Mouse (Mus musculus): Measurements from ENCODE around the gene Iqsec3. TPM values are rescaled to one million over a fixed set of nuclear protein-coding genes. Genes with fewer than 3 reads are reported as not detected.

The Iqsec3 gene
- total RNA-seq, 1 experiment = 0.18 TPM

GRCm38 (mm10) chr6:121336558-121336957 is 136.9 kb downstream of the Iqsec3 start:
- no peaks in the 10 kb centered on the region for H3K9me3 ChIP-seq (ENCODE audit: control insufficient read depth, insufficient read depth, low read depth, low read length)
- H3K9ac ChIP-seq (ENCODE audit: insufficient read depth, low read depth, low read length, poor library complexity, severe bottlenecking) = no peak overlapping the region
- in situ Hi-C loops (cut with MboI; ENCODE audit: low sequenced_read_pairs in 2 of 2, unreplicated experiment in 2 of 2) = loop anchor here (5.0 to 25.0 kb wide), 2 partner anchors 196 to 201 kb away; no protein-coding TSS in a partner anchor
- no peak overlapping the region for H3K4me3 ChIP-seq (ENCODE audit: insufficient read depth in 1 of 2, low read depth in 1 of 2, low read length in 2 of 2, poor library complexity in 1 of 2, severe bottlenecking in 1 of 2)
- DNase-seq (ENCODE audit: low read depth, low spot score) = no peak
- H3K27ac ChIP-seq (ENCODE audit: insufficient read depth, low read depth, low read length, poor library complexity, severe bottlenecking) = no peak overlapping the region
- no peaks in the 10 kb centered on the region for H3K36me3 ChIP-seq (ENCODE audit: control insufficient read depth, insufficient read depth, low read length, poor library complexity, severe bottlenecking)
- TF ChIP-seq HCFC1 (IDR thresholded peaks at IDR 0.05; ENCODE audit: borderline replicate concordance, insufficient read depth, low read length) (no peak), CHD2 (IDR thresholded peaks at IDR 0.05; ENCODE audit: low read depth, low read length) (no peak), MAFK (IDR thresholded peaks at IDR 0.05; ENCODE audit: insufficient read depth, low read depth, low read length) (no peak), ZC3H11A (IDR thresholded peaks at IDR 0.05; ENCODE audit: borderline replicate concordance, low read depth, low read length) (no peak), ZNF384 (IDR thresholded peaks at IDR 0.05; ENCODE audit: low read depth, low read length) (no peak)
- H3K4me1 ChIP-seq (ENCODE audit: control insufficient read depth in 2 of 2, insufficient read depth in 2 of 2, low read length in 2 of 2, poor library complexity in 1 of 2) = no peaks in the 10 kb centered on the region

GRCm38 (mm10) chr6:121335841-121336240 is 137.6 kb downstream of the Iqsec3 start:
- Histone ChIP-seq H3K4me1 (ENCODE audit: control insufficient read depth in 2 of 2, insufficient read depth in 2 of 2, low read length in 2 of 2, poor library complexity in 1 of 2) (no peaks in the 10 kb centered on the region), H3K9ac (ENCODE audit: insufficient read depth, low read depth, low read length, poor library complexity, severe bottlenecking) (no peak overlapping the region), H3K36me3 (ENCODE audit: control insufficient read depth, insufficient read depth, low read length, poor library complexity, severe bottlenecking) (no peaks in the 10 kb centered on the region), H3K4me3 (ENCODE audit: insufficient read depth in 1 of 2, low read depth in 1 of 2, low read length in 2 of 2, poor library complexity in 1 of 2, severe bottlenecking in 1 of 2) (no peak overlapping the region), H3K9me3 (ENCODE audit: control insufficient read depth, insufficient read depth, low read depth, low read length) (no peaks in the 10 kb centered on the region), H3K27ac (ENCODE audit: insufficient read depth, low read depth, low read length, poor library complexity, severe bottlenecking) (no peak overlapping the region)
- in situ Hi-C loops (cut with MboI; ENCODE audit: low sequenced_read_pairs in 2 of 2, unreplicated experiment in 2 of 2) = loop anchor here (5.0 to 25.0 kb wide), 2 partner anchors 196 to 201 kb away; no protein-coding TSS in a partner anchor
- no peak for DNase-seq (ENCODE audit: low read depth, low spot score)
- TF ChIP-seq MAFK (IDR thresholded peaks at IDR 0.05; ENCODE audit: insufficient read depth, low read depth, low read length) (no peak), HCFC1 (IDR thresholded peaks at IDR 0.05; ENCODE audit: borderline replicate concordance, insufficient read depth, low read length) (no peak), ZNF384 (IDR thresholded peaks at IDR 0.05; ENCODE audit: low read depth, low read length) (no peak), CHD2 (IDR thresholded peaks at IDR 0.05; ENCODE audit: low read depth, low read length) (no peak), ZC3H11A (IDR thresholded peaks at IDR 0.05; ENCODE audit: borderline replicate concordance, low read depth, low read length) (no peak)

GRCm38 (mm10) chr6:121329848-121330508 is 143.5 kb downstream of the Iqsec3 start:
- peaks cover 0 to 2% of the 10 kb centered on the region in 2 experiments; a peak in 1 of 4 replicates for H3K4me1 ChIP-seq (ENCODE audit: control insufficient read depth in 2 of 2, insufficient read depth in 2 of 2, low read length in 2 of 2, poor library complexity in 1 of 2)
- no peak overlapping the region for H3K4me3 ChIP-seq (ENCODE audit: insufficient read depth in 1 of 2, low read depth in 1 of 2, low read length in 2 of 2, poor library complexity in 1 of 2, severe bottlenecking in 1 of 2)
- no peaks in the 10 kb centered on the region for H3K9me3 ChIP-seq (ENCODE audit: control insufficient read depth, insufficient read depth, low read depth, low read length)
- no peaks in the 10 kb centered on the region for H3K36me3 ChIP-seq (ENCODE audit: control insufficient read depth, insufficient read depth, low read length, poor library complexity, severe bottlenecking)
- no peak overlapping the region for H3K9ac ChIP-seq (ENCODE audit: insufficient read depth, low read depth, low read length, poor library complexity, severe bottlenecking)
- in situ Hi-C loops (cut with MboI; ENCODE audit: low sequenced_read_pairs in 2 of 2, unreplicated experiment in 2 of 2) = loop anchor here in 1 of 2 experiments (25.0 kb wide), 1 partner anchor 207 kb away; no protein-coding TSS in a partner anchor
- H3K27ac ChIP-seq (ENCODE audit: insufficient read depth, low read depth, low read length, poor library complexity, severe bottlenecking) = no peak overlapping the region
- TF ChIP-seq ZNF384 (IDR thresholded peaks at IDR 0.05; ENCODE audit: low read depth, low read length) (no peak), CHD2 (IDR thresholded peaks at IDR 0.05; ENCODE audit: low read depth, low read length) (no peak)
- DNase-seq (ENCODE audit: low read depth, low spot score) = no peak

GRCm38 (mm10) chr6:121328417-121328884 is 145.0 kb downstream of the Iqsec3 start:
- no peaks in the 10 kb centered on the region for H3K36me3 ChIP-seq (ENCODE audit: control insufficient read depth, insufficient read depth, low read length, poor library complexity, severe bottlenecking)
- H3K4me3 ChIP-seq (ENCODE audit: insufficient read depth in 1 of 2, low read depth in 1 of 2, low read length in 2 of 2, poor library complexity in 1 of 2, severe bottlenecking in 1 of 2) = no peak overlapping the region
- no peak overlapping the region for H3K27ac ChIP-seq (ENCODE audit: insufficient read depth, low read depth, low read length, poor library complexity, severe bottlenecking)
- H3K9me3 ChIP-seq (ENCODE audit: control insufficient read depth, insufficient read depth, low read depth, low read length) = no peaks in the 10 kb centered on the region
- in situ Hi-C loops (cut with MboI; ENCODE audit: low sequenced_read_pairs in 2 of 2, unreplicated experiment in 2 of 2) = loop anchor here in 1 of 2 experiments (25.0 kb wide), 1 partner anchor 209 kb away; no protein-coding TSS in a partner anchor
- no peak overlapping the region for H3K9ac ChIP-seq (ENCODE audit: insufficient read depth, low read depth, low read length, poor library complexity, severe bottlenecking)
- TF ChIP-seq CHD2 (IDR thresholded peaks at IDR 0.05; ENCODE audit: low read depth, low read length) (no peak), ZC3H11A (IDR thresholded peaks at IDR 0.05; ENCODE audit: borderline replicate concordance, low read depth, low read length) (no peak), ZNF384 (IDR thresholded peaks at IDR 0.05; ENCODE audit: low read depth, low read length) (no peak), MAFK (IDR thresholded peaks at IDR 0.05; ENCODE audit: insufficient read depth, low read depth, low read length) (no peak), HCFC1 (IDR thresholded peaks at IDR 0.05; ENCODE audit: borderline replicate concordance, insufficient read depth, low read length) (no peak)
- no peak for DNase-seq (ENCODE audit: low read depth, low spot score)
- H3K4me1 ChIP-seq (ENCODE audit: control insufficient read depth in 2 of 2, insufficient read depth in 2 of 2, low read length in 2 of 2, poor library complexity in 1 of 2) = peaks cover 0 to 2% of the 10 kb centered on the region in 2 experiments; a peak in 1 of 4 replicates
